Mouse (Mus musculus): ENCODE results near the gene Golga2. TPM values are rescaled to one million over a fixed set of nuclear protein-coding genes. Genes with fewer than 3 reads are reported as not detected.

Golga2 gene
- polyA plus RNA-seq, 1 experiment, result 36.0 TPM

DNA sequence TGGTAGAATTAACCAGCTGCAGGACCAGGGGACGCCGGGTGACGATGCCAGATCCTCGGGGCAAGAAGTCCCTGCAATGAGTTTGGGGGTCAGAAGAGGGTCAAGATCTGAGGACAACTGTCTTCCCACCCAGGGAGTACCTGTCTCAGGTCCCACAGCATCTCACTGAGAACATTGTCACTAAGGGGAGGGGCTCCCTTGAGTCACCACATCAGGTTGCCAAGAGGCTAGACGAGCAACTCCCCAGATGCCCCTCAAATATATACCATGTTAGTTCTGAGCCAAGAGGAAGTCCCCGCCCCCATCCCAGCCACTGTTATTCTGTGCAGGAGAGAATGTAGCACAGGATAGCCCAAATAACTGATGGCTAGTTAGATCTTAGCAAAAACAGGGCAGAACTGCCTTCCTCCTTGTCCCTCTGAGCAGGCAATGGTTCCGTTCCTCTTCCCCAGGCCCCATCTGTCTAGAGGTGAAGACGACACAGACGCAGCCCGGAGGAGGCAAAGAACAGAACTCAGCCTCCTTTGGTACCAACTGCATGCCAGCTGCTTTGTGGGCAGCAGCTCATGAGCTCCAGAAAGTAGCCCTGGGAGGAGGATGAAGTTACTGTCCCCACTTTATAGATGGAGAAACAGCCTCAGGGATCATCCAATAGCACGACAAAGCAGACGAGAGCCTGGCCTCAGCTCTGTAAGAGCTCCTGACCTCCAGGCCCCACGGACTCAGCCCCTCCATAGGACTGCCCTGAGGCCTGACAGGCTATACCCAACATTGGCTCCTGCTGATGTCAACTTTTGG lies 53.9 kb downstream of the Golga2 start:
- Histone ChIP-seq H3K27me3 (ENCODE audit: control insufficient read depth, insufficient read depth, low read length) (no peaks in the 10 kb centered on the region), H3K4me1 (ENCODE audit: control insufficient read depth, insufficient read depth, low read length) (peaks cover 7% of the 10 kb centered on the region), H3K4me3 (ENCODE audit: control insufficient read depth, low read depth, low read length) (no peak overlapping the region), H3K27ac (ENCODE audit: control insufficient read depth, insufficient read depth, low read depth, low read length) (no peak overlapping the region), H3K36me3 (ENCODE audit: control insufficient read depth, insufficient read depth, low read length) (no peaks in the 10 kb centered on the region)
- TF ChIP-seq POLR2A (IDR thresholded peaks at IDR 0.05; ENCODE audit: control insufficient read depth, low read depth, low read length) (no peak), CTCF (IDR thresholded peaks at IDR 0.05; ENCODE audit: control insufficient read depth, insufficient read depth, insufficient replicate concordance, low read depth, low read length) (no peak)

DNA sequence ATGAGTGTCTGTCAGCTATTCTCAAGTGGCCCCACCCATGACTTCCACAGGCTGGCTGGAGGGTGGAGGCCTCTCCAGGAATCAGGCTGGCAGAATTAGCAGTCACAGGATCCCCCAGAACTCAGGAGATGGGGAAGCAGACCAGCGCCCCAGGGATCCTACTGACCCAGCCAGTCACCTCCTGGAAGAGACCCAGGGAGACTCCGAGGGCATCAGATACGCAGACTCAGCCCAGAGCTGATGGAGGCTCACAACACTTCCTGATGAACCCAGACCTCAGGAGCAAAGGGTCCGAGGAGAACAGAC lies 54.4 kb downstream of the Golga2 start:
- H3K4me3 ChIP-seq (ENCODE audit: control insufficient read depth, low read depth, low read length), result no peak overlapping the region
- no peaks in the 10 kb centered on the region for H3K36me3 ChIP-seq (ENCODE audit: control insufficient read depth, insufficient read depth, low read length)
- H3K27ac ChIP-seq (ENCODE audit: control insufficient read depth, insufficient read depth, low read depth, low read length), result no peak overlapping the region

GRCm38 (mm10) chr2:32342039-32342438 lies 54.9 kb downstream of the Golga2 start:
- TF ChIP-seq CTCF (IDR thresholded peaks at IDR 0.05; ENCODE audit: control insufficient read depth, insufficient read depth, insufficient replicate concordance, low read depth, low read length), result no peak
- TF ChIP-seq POLR2A (IDR thresholded peaks at IDR 0.05; ENCODE audit: control insufficient read depth, low read depth, low read length), result no peak
- H3K27me3 ChIP-seq (ENCODE audit: control insufficient read depth, insufficient read depth, low read length), result no peaks in the 10 kb centered on the region
- no peaks in the 10 kb centered on the region for H3K36me3 ChIP-seq (ENCODE audit: control insufficient read depth, insufficient read depth, low read length)
- no peak overlapping the region for H3K27ac ChIP-seq (ENCODE audit: control insufficient read depth, insufficient read depth, low read depth, low read length)
- H3K4me3 ChIP-seq (ENCODE audit: control insufficient read depth, low read depth, low read length), result no peak overlapping the region
- peaks cover 7% of the 10 kb centered on the region for H3K4me1 ChIP-seq (ENCODE audit: control insufficient read depth, insufficient read depth, low read length)

More for the DNA sequence above, 54.4 kb downstream of the Golga2 start:
- TF ChIP-seq POLR2A (IDR thresholded peaks at IDR 0.05; ENCODE audit: control insufficient read depth, low read depth, low read length), result no peak
- no peak for TF ChIP-seq CTCF (IDR thresholded peaks at IDR 0.05; ENCODE audit: control insufficient read depth, insufficient read depth, insufficient replicate concordance, low read depth, low read length)
- no peaks in the 10 kb centered on the region for H3K27me3 ChIP-seq (ENCODE audit: control insufficient read depth, insufficient read depth, low read length)
- H3K4me1 ChIP-seq (ENCODE audit: control insufficient read depth, insufficient read depth, low read length), result peaks cover 7% of the 10 kb centered on the region

GRCm38 (mm10) chr2:32342539-32343350 lies 55.6 kb downstream of the Golga2 start:
- TF ChIP-seq POLR2A (IDR thresholded peaks at IDR 0.05; ENCODE audit: control insufficient read depth, low read depth, low read length) (no peak), CTCF (IDR thresholded peaks at IDR 0.05; ENCODE audit: control insufficient read depth, insufficient read depth, insufficient replicate concordance, low read depth, low read length) (no peak)
- H3K4me1 ChIP-seq (ENCODE audit: control insufficient read depth, insufficient read depth, low read length), result peaks cover 7% of the 10 kb centered on the region
- no peaks in the 10 kb centered on the region for H3K36me3 ChIP-seq (ENCODE audit: control insufficient read depth, insufficient read depth, low read length)
- no peaks in the 10 kb centered on the region for H3K27me3 ChIP-seq (ENCODE audit: control insufficient read depth, insufficient read depth, low read length)
- H3K4me3 ChIP-seq (ENCODE audit: control insufficient read depth, low read depth, low read length), result no peak overlapping the region
- H3K27ac ChIP-seq (ENCODE audit: control insufficient read depth, insufficient read depth, low read depth, low read length), result no peak overlapping the region

DNA sequence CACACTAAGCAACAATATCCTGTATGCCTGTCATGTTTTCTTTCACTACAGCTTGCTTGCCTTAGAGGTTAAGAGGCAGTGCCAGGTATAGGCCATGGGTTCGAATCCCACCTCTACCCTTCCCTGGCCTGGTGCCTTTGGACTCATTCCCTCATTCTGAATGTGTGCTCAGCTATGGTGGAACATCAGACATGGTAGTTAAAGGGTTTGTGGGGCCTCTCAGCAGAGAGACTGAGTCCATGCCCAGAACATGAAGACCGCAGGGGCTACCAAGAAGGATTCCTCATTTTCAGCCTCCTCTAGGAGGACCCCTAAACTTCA lies 56.1 kb downstream of the Golga2 start:
- Histone ChIP-seq H3K27ac (ENCODE audit: control insufficient read depth, insufficient read depth, low read depth, low read length) (no peak overlapping the region), H3K4me1 (ENCODE audit: control insufficient read depth, insufficient read depth, low read length) (peaks cover 7% of the 10 kb centered on the region), H3K27me3 (ENCODE audit: control insufficient read depth, insufficient read depth, low read length) (no peaks in the 10 kb centered on the region), H3K36me3 (ENCODE audit: control insufficient read depth, insufficient read depth, low read length) (no peaks in the 10 kb centered on the region), H3K4me3 (ENCODE audit: control insufficient read depth, low read depth, low read length) (no peak overlapping the region)
- TF ChIP-seq CTCF (IDR thresholded peaks at IDR 0.05; ENCODE audit: control insufficient read depth, insufficient read depth, insufficient replicate concordance, low read depth, low read length), result no peak
- no peak for TF ChIP-seq POLR2A (IDR thresholded peaks at IDR 0.05; ENCODE audit: control insufficient read depth, low read depth, low read length)

DNA sequence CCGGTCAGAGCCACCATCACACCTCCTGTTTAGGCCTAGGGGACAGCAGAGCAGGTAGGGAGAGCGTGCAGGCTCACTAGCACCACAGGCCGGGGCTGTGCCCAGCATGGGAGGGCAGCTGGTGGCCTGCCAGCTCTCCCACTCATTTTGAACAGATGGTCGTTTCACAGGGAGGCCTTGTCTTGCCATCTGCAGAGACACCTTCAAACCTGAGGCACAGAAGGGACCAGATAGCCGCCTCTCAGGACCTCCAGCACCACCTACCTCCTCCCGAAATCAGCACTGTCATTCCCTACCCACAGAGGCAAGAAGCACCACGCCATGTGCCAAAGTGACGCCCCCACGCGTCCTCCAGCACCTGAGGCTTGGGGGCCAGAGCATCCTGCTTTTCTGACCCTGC lies 56.9 kb downstream of the Golga2 start:
- H3K4me1 ChIP-seq (ENCODE audit: control insufficient read depth, insufficient read depth, low read length), result peaks cover 7% of the 10 kb centered on the region
- H3K4me3 ChIP-seq (ENCODE audit: control insufficient read depth, low read depth, low read length), result no peak overlapping the region
- H3K27ac ChIP-seq (ENCODE audit: control insufficient read depth, insufficient read depth, low read depth, low read length), result no peak overlapping the region
- H3K36me3 ChIP-seq (ENCODE audit: control insufficient read depth, insufficient read depth, low read length), result no peaks in the 10 kb centered on the region
- TF ChIP-seq POLR2A (IDR thresholded peaks at IDR 0.05; ENCODE audit: control insufficient read depth, low read depth, low read length) (no peak), CTCF (IDR thresholded peaks at IDR 0.05; ENCODE audit: control insufficient read depth, insufficient read depth, insufficient replicate concordance, low read depth, low read length) (no peak)
- H3K27me3 ChIP-seq (ENCODE audit: control insufficient read depth, insufficient read depth, low read length), result no peaks in the 10 kb centered on the region

- H3K27ac ChIP-seq (ENCODE audit: control insufficient read depth, insufficient read depth, low read depth, low read length), result no peak overlapping the region
- H3K27me3 ChIP-seq (ENCODE audit: control insufficient read depth, insufficient read depth, low read length), result no peaks in the 10 kb centered on the region
- peaks cover 7% of the 10 kb centered on the region for H3K4me1 ChIP-seq (ENCODE audit: control insufficient read depth, insufficient read depth, low read length)
- no peak overlapping the region for H3K4me3 ChIP-seq (ENCODE audit: control insufficient read depth, low read depth, low read length)
- no peaks in the 10 kb centered on the region for H3K36me3 ChIP-seq (ENCODE audit: control insufficient read depth, insufficient read depth, low read length)
- no peak for TF ChIP-seq CTCF (IDR thresholded peaks at IDR 0.05; ENCODE audit: control insufficient read depth, insufficient read depth, insufficient replicate concordance, low read depth, low read length)
- no peak for TF ChIP-seq POLR2A (IDR thresholded peaks at IDR 0.05; ENCODE audit: control insufficient read depth, low read depth, low read length)
These were observed 57.6 kb downstream of the Golga2 start for GRCm38 (mm10) chr2:32344598-32345321.
